Comparison of ENCODE assay signal across 8 mouse cellular contexts in the genomic region with DNA sequence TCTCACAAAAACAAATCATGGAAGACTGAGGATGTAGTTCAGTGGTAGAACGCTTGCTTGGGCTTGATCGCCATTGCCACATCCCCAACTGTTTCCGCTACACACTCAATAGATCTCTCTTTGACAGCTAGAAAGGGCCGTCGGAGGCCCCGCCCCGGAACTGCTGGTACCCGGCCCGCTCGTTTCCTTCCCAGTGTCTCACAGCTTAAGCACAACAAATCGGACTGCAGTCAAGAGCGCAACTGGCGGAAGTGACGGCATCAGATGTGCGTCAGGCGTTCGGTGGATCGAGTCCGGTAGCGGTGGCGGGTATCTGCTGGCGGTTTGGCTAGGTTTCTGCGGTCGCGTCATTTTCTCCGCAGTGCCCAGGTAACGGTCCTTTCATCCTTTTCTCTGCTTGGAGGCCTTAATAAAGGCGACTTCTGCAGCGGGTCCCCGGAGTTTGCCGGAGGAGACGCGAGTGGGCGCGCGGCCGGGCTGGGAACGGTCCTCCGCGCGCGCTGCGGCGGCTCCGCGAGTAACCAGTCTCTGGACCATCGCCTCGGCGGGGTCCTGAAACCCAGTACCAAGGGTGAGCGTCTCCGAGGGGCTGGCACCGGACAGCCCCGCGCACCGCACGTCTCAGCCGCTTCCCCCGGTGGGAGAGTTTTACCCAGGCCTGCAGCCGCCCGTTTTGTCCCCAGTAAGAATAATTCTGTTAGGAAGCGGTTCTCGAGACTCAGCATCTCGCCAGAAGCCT. TPM values are rescaled to one million over a fixed set of nuclear protein-coding genes. Genes with fewer than 3 reads are reported as not detected.
DNase-seq lines count a peak whose midpoint lies in the region; ATAC-seq lines count a peak whose summit lies in the region.

A gene (minus strand): TSS at position 96 of the 739 bp plus-strand sequence.
A gene (plus strand): TSS at position 233 of the 739 bp plus-strand sequence.

- peak; percentile 98 for DNase-seq in T-cell, adult 2 months (ENCODE audit: low spot score)
- peak; percentile 98 to 99 for DNase-seq in cerebellum, postnatal 36 days
- peak; percentile 97 to 99 for DNase-seq in frontal cortex, postnatal 36 days (ENCODE audit: low spot score in 2 of 2)
- peak; percentile 95 for DNase-seq in left cerebral cortex, adult 11 months (ENCODE audit: low spot score)
- peak; percentile 98 to 99 for DNase-seq in lung, postnatal 4 days
- peak; percentile 97 for DNase-seq in retina, postnatal 7 days (ENCODE audit: low read depth, low spot score)
- DNase-seq in urinary bladder, adult 2 months (ENCODE audit: low spot score): peak; percentile 85

- no peaks in the 10 kb centered on the region for H3K9me3 ChIP-seq in hindbrain, embryonic 15.5 days

- peaks cover 21% of the 10 kb centered on the region for H3K36me3 ChIP-seq in hindbrain, embryonic 15.5 days

- peak within 1 kb of the TSS; percentile 94 for H3K27ac ChIP-seq in hindbrain, embryonic 15.5 days (replicated peaks)

- ATAC-seq in hindbrain, embryonic 15.5 days (ENCODE audit: low FRiP score, low read depth): peak; percentile 95

- H3K4me3 ChIP-seq in hindbrain, embryonic 15.5 days: peak within 1 kb of the TSS; percentile 78

- H3K4me2 ChIP-seq in hindbrain, embryonic 15.5 days: peak within 1 kb of the TSS; percentile 92

- H3K4me1 ChIP-seq in hindbrain, embryonic 15.5 days (replicated peaks): peaks cover 40% of the 10 kb centered on the region

- WGBS in hindbrain, embryonic 15.5 days: under 1% methylated on average over 63 of the region's 63 CpGs

- H3K27me3 ChIP-seq in hindbrain, embryonic 15.5 days: no peaks in the 10 kb centered on the region

- H3K9ac ChIP-seq in hindbrain, embryonic 15.5 days: peak within 1 kb of the TSS; percentile 80

RNA-seq across cellular contexts. Expression of the first gene that starts in this region (rescaled TPM):
- polyA plus RNA-seq in hindbrain, embryonic 15.5 days (2015; fragmentation: Nextera tagmentation; extraction: Ambion mirVana): 229 and 241 TPM in 2 replicates
- 145 and 185 TPM in 2 replicates for polyA plus RNA-seq in urinary bladder, adult 2 months (2012; rRNA removed)

RNA-seq across cellular contexts. Expression of the second gene that starts in this region (rescaled TPM):
- polyA plus RNA-seq in hindbrain, embryonic 15.5 days (2015; fragmentation: Nextera tagmentation; extraction: Ambion mirVana): 53.5 and 59.6 TPM in 2 replicates
- polyA plus RNA-seq in urinary bladder, adult 2 months (2012; rRNA removed): 29.3 and 32.4 TPM in 2 replicates

Comparison
In these comparisons a context has a peak if more than half of its experiments do, and no peak if none do; other contexts are left out.
1. Peak in every context shown above with its lines: DNase-seq, ATAC-seq, H3K4me3 ChIP-seq and H3K27ac ChIP-seq.